Mouse (Mus musculus) bone marrow, adult 2 months (tissue): Measurements from ENCODE around the gene Acy3.

Experiments
- CTCF ChIP-seq: fragments of 200-500 bp; IDR thresholded peaks from 2 replicates; pipeline ENCODE4 v1.5.1; 2011; ENCODE audit warnings: low read length, control low read depth; ENCODE audit not compliant: control insufficient read depth, insufficient read depth
- POLR2A ChIP-seq: fragments of 200-500 bp; IDR thresholded peaks from 2 replicates; pipeline ENCODE4 v1.6.1; 2011; ENCODE audit warnings: low read depth, mild to moderate bottlenecking, control low read depth, low read length, borderline replicate concordance; ENCODE audit not compliant: control insufficient read depth

GRCm38 (mm10) chr19:3996106-3996505, 9.7 kb downstream of the Acy3 start:
- TF ChIP-seq POLR2A (no peak), CTCF (no peak)
